Mouse (Mus musculus): ENCODE data around the gene Snx27. TPM values are rescaled to one million over a fixed set of nuclear protein-coding genes. Genes with fewer than 3 reads are reported as not detected.
A peak's percentile ranks its signal among the peaks of the same experiment; 100 is the strongest.

Gene Snx27
- total and polyA plus RNA-seq, 3 experiments: 36.9 to 123 (median 45.4) TPM

GRCm38 (mm10) chr3:94483790-94484439, 98.6 kb downstream of the Snx27 start:
- Histone ChIP-seq H3K4me3 (ENCODE audit: control insufficient read depth in 1 of 2, insufficient read depth in 1 of 2, low read depth in 2 of 2, low read length in 2 of 2) (no peak overlapping the region), H3K4me1 (ENCODE audit: control insufficient read depth in 1 of 2, insufficient read depth in 2 of 2, low read length in 2 of 2) (peaks cover 3 to 32% of the 10 kb centered on the region in 2 experiments; a peak in 3 of 4 replicates), H3K9ac (ENCODE audit: control insufficient read depth, low read depth, low read length, poor library complexity, severe bottlenecking) (no peak overlapping the region), H3K27ac (ENCODE audit: control insufficient read depth, low read depth, low read length) (no peak overlapping the region), H3K36me3 (ENCODE audit: control insufficient read depth in 1 of 2, insufficient read depth in 2 of 2, low read length in 2 of 2) (peaks cover 0 to 13% of the 10 kb centered on the region in 2 experiments; a peak in 2 of 4 replicates), H3K9me3 (replicated peaks; ENCODE audit: insufficient read depth, low read length) (no peaks in the 10 kb centered on the region), H3K27me3 (ENCODE audit: control insufficient read depth in 1 of 2, insufficient read depth in 2 of 2, low read length in 2 of 2) (no peaks in the 10 kb centered on the region), H3K79me2 (ENCODE audit: control insufficient read depth, insufficient read depth, low read length, poor library complexity) (no peaks in the 10 kb centered on the region)
- DNase-seq (ENCODE audit: low read depth, low spot score): no peak
- TF ChIP-seq MXI1 (IDR thresholded peaks at IDR 0.05; ENCODE audit: low read depth, low read length) (no peak), TBP (IDR thresholded peaks at IDR 0.05; ENCODE audit: low read depth, low read length) (no peak), USF2 (IDR thresholded peaks at IDR 0.05; ENCODE audit: borderline replicate concordance in 1 of 2, insufficient read depth in 1 of 2, low read depth in 1 of 2, low read length in 2 of 2) (no peak), ETS1 (IDR thresholded peaks at IDR 0.05; ENCODE audit: low read depth, low read length) (no peak), RAD21 (IDR thresholded peaks at IDR 0.05; ENCODE audit: low read depth, low read length) (no peak), USF1 (IDR thresholded peaks at IDR 0.05; ENCODE audit: low read depth, low read length) (no peak), ZKSCAN1 (IDR thresholded peaks at IDR 0.05; ENCODE audit: low read depth, low read length) (no peak), MYC (IDR thresholded peaks at IDR 0.05; ENCODE audit: low read depth, low read length) (no peak), HCFC1 (IDR thresholded peaks at IDR 0.05; ENCODE audit: low read depth, low read length) (no peak), GATA1 (IDR thresholded peaks at IDR 0.05; ENCODE audit: low read depth, low read length) (no peak), ZC3H11A (IDR thresholded peaks at IDR 0.05; ENCODE audit: low read depth, low read length) (no peak), BHLHE40 (IDR thresholded peaks at IDR 0.05; ENCODE audit: borderline replicate concordance, low read depth, low read length) (no peak), TCF12 (IDR thresholded peaks at IDR 0.05; ENCODE audit: low read depth, low read length) (no peak), MAZ (IDR thresholded peaks at IDR 0.05; ENCODE audit: low read depth, low read length) (no peak), POLR2A (IDR thresholded peaks at IDR 0.05; ENCODE audit: control insufficient read depth in 1 of 2, insufficient read depth in 1 of 2, low read depth in 1 of 2, low read length in 2 of 2, poor library complexity in 1 of 2) (no peak), SIN3A (IDR thresholded peaks at IDR 0.05; ENCODE audit: low read length) (no peak), E2F4 (IDR thresholded peaks at IDR 0.05; ENCODE audit: borderline replicate concordance, low read depth, low read length) (no peak)

GRCm38 (mm10) chr3:94482764-94483385, 99.6 kb downstream of the Snx27 start:
- Histone ChIP-seq H3K79me2 (ENCODE audit: control insufficient read depth, insufficient read depth, low read length, poor library complexity) (no peaks in the 10 kb centered on the region), H3K9ac (ENCODE audit: control insufficient read depth, low read depth, low read length, poor library complexity, severe bottlenecking) (no peak overlapping the region), H3K4me1 (ENCODE audit: control insufficient read depth in 1 of 2, insufficient read depth in 2 of 2, low read length in 2 of 2) (peaks cover 3 to 32% of the 10 kb centered on the region in 2 experiments; a peak in 3 of 4 replicates), H3K4me3 (ENCODE audit: control insufficient read depth in 1 of 2, insufficient read depth in 1 of 2, low read depth in 2 of 2, low read length in 2 of 2) (no peak overlapping the region), H3K27me3 (ENCODE audit: control insufficient read depth in 1 of 2, insufficient read depth in 2 of 2, low read length in 2 of 2) (no peaks in the 10 kb centered on the region), H3K36me3 (ENCODE audit: control insufficient read depth in 1 of 2, insufficient read depth in 2 of 2, low read length in 2 of 2) (peaks cover 0 to 13% of the 10 kb centered on the region in 2 experiments; a peak in 2 of 4 replicates), H3K27ac (ENCODE audit: control insufficient read depth, low read depth, low read length) (0 out of 2 replicates have a peak overlapping the region, but pooled peaks have one; percentile 6), H3K9me3 (replicated peaks; ENCODE audit: insufficient read depth, low read length) (no peaks in the 10 kb centered on the region)
- DNase-seq (ENCODE audit: low read depth, low spot score): peak; percentile 99
- TF ChIP-seq ELF1 (IDR thresholded peaks at IDR 0.05; ENCODE audit: low read depth, low read length) (0 out of 2 replicates have a peak, but pooled peaks have one; percentile 30), POLR2AphosphoS2 (IDR thresholded peaks at IDR 0.05; ENCODE audit: low read length) (no peak), HCFC1 (IDR thresholded peaks at IDR 0.05; ENCODE audit: low read depth, low read length) (peak; percentile 69), POLR2AphosphoS5 (IDR thresholded peaks at IDR 0.05; ENCODE audit: borderline replicate concordance, low read depth, low read length) (no peak), EP300 (IDR thresholded peaks at IDR 0.05; ENCODE audit: low read depth in 1 of 2, low read length in 2 of 2) (peak; percentile 66 to 73), ETS1 (IDR thresholded peaks at IDR 0.05; ENCODE audit: low read depth, low read length) (peak; percentile 90), TBP (IDR thresholded peaks at IDR 0.05; ENCODE audit: low read depth, low read length) (no peak), CTCF (IDR thresholded peaks at IDR 0.05 in 2 of 3, conservative IDR thresholded peaks at IDR 0.05 in 1 of 3; ENCODE audit: control insufficient read depth in 1 of 3, insufficient read depth in 1 of 3, low read depth in 2 of 3, low read length in 3 of 3, poor library complexity in 1 of 3, severe bottlenecking in 1 of 3) (no peak), MAX (IDR thresholded peaks at IDR 0.05; ENCODE audit: low read length) (peak; percentile 28; the same call in 1 of the 2 replicates), ZMIZ1 (IDR thresholded peaks at IDR 0.05; ENCODE audit: low read depth, low read length) (no peak), MAFK (IDR thresholded peaks at IDR 0.05; ENCODE audit: borderline replicate concordance, low read depth, low read length) (no peak), USF1 (IDR thresholded peaks at IDR 0.05; ENCODE audit: low read depth, low read length) (no peak), MYC (IDR thresholded peaks at IDR 0.05; ENCODE audit: low read depth, low read length) (peak; percentile 41; the same call in 1 of the 2 replicates), JUND (IDR thresholded peaks at IDR 0.05; ENCODE audit: low read depth, low read length) (peak; percentile 86), CHD1 (IDR thresholded peaks at IDR 0.05; ENCODE audit: low read depth, low read length) (no peak), RAD21 (IDR thresholded peaks at IDR 0.05; ENCODE audit: low read depth, low read length) (no peak), CHD2 (IDR thresholded peaks at IDR 0.05; ENCODE audit: low read length) (no peak), NELFE (IDR thresholded peaks at IDR 0.05; ENCODE audit: low read depth, low read length) (no peak), MXI1 (IDR thresholded peaks at IDR 0.05; ENCODE audit: low read depth, low read length) (no peak)

All from MEL (cell line).